Mouse (Mus musculus) forebrain, embryonic 11.5 days (tissue): ENCODE data around the gene Pycr1. TPM values are rescaled to one million over a fixed set of nuclear protein-coding genes. Genes with fewer than 3 reads are reported as not detected.

Source experiments
- ATAC-seq: fragments of 200-750 bp; cut with Nextera tagmentation; replicated peaks from 2 replicates; pipeline ENCODE4 v1.8.0; 2017; ENCODE audit warnings: moderate TSS enrichment; ENCODE audit not compliant: low FRiP score
- DNase-seq: peaks from one replicate; pipeline ENCODE4 v3.0.0-alpha.2; 2017; ENCODE audit warnings: low spot score
- H3K27ac ChIP-seq: fragments of 300-500 bp; sonication (generic); 2 replicates; pipeline ENCODE4 v1.5.1; 2014; ENCODE audit warnings: low read depth, low read length
- H3K27me3 ChIP-seq: fragments of 300-500 bp; sonication (generic); 2 replicates; pipeline ENCODE4 v1.6.1; 2014; ENCODE audit warnings: mild to moderate bottlenecking, low read length, mixed read lengths; ENCODE audit not compliant: control insufficient read depth, insufficient read depth
- H3K36me3 ChIP-seq: fragments of 300-500 bp; sonication (generic); 2 replicates; pipeline ENCODE4 v1.6.1; 2014; ENCODE audit warnings: mild to moderate bottlenecking, low read length, moderate library complexity, mixed read lengths; ENCODE audit not compliant: control insufficient read depth, insufficient read depth
- H3K4me1 ChIP-seq: fragments of 300-500 bp; sonication (generic); replicated peaks from 2 replicates; pipeline ENCODE4 v1.6.1; 2014; ENCODE audit warnings: low read length, mixed read lengths; ENCODE audit not compliant: control insufficient read depth, insufficient read depth
- H3K4me2 ChIP-seq: fragments of 300-500 bp; sonication (generic); 2 replicates; pipeline ENCODE4 v1.6.1; 2014; ENCODE audit warnings: low read depth, mild to moderate bottlenecking, low read length, moderate library complexity, mixed read lengths; ENCODE audit not compliant: severe bottlenecking
- H3K4me3 ChIP-seq: fragments of 300-500 bp; sonication (generic); 2 replicates; pipeline ENCODE4 v1.5.1; 2014; ENCODE audit warnings: low read depth, low read length
- H3K9ac ChIP-seq: fragments of 300-500 bp; sonication (generic); 2 replicates; pipeline ENCODE4 v1.6.1; 2014; ENCODE audit warnings: low read length
- H3K9me3 ChIP-seq: fragments of 300-500 bp; sonication (generic); 2 replicates; pipeline ENCODE4 v1.6.1; 2016; ENCODE audit warnings: low read length, mixed read lengths; ENCODE audit not compliant: control insufficient read depth
- WGBS: fragments of 180-500 bp; shearing (Covaris S2); extraction: QIAGEN DNeasy Blood & Tissue Kit; methylation state at CpG from one replicate; pipeline ENCODE4 v1.1.7; 2014; 5-methylcytosine and 5-hydroxymethylcytosine counted together
- polyA plus RNA-seq: library from polyadenylated mRNA; unstranded; fragments of >200 nt; fragmentation: Nextera tagmentation; extraction: Ambion mirVana; gene quantifications from 2 replicates; pipeline ENCODE4 v1.2.1, GENCODE M21; 2014

Pycr1 gene
- polyA plus RNA-seq, 1 experiment from 2014 or later, result 33.7 TPM

DNA sequence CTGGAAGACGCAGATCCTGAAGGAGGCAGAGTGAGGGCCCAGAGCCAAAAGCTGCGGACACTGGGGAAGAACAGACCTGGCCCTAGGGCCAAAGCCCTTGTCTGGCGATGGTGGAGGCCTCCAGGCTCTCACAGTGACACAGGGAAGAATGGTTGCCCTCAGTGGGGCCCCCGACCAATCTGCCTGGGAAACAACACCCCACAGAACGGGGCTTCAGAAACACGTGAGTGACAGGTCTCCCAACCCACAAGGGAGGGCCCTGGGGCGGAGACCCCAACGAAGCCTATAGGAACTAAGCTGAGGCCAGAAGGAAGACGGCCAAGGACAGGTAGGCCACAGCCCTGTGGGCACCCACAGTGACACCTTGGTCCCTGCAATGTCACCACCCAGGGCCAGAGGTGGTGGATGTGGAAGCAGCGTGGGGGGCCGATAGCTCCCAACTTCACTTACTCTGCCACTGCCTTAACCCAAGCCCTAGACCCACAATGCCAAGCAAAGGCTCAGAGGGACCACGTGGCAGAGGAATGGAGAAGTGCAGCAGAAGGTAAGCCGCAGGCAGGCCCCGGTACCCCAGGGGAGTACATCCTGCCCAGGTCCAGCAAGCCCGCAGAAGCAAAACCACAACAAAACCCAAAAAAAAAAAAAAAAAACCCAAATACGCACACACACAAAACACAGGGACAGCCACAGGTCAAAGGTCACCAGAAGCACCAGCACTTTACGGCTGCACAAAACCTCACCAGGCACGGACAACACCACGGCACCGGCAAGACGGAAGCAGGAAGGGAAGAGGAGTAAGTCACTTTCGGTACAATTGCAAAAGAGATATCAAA lies 15.9 kb downstream of the Pycr1 start:
- Histone ChIP-seq H3K36me3 (peaks cover 5% of the 10 kb centered on the region; the same call in 1 of the 2 replicates), H3K9ac (no peak overlapping the region), H3K4me3 (no peak overlapping the region), H3K9me3 (no peaks in the 10 kb centered on the region), H3K27ac (no peak overlapping the region), H3K4me1 (peaks cover 18% of the 10 kb centered on the region), H3K27me3 (no peaks in the 10 kb centered on the region; the same call in 1 of the 2 replicates), H3K4me2 (no peak overlapping the region)
- ATAC-seq (no peak), DNase-seq (no peak)
- 84% methylated on average over 22 of the region's 22 CpGs for WGBS

DNA sequence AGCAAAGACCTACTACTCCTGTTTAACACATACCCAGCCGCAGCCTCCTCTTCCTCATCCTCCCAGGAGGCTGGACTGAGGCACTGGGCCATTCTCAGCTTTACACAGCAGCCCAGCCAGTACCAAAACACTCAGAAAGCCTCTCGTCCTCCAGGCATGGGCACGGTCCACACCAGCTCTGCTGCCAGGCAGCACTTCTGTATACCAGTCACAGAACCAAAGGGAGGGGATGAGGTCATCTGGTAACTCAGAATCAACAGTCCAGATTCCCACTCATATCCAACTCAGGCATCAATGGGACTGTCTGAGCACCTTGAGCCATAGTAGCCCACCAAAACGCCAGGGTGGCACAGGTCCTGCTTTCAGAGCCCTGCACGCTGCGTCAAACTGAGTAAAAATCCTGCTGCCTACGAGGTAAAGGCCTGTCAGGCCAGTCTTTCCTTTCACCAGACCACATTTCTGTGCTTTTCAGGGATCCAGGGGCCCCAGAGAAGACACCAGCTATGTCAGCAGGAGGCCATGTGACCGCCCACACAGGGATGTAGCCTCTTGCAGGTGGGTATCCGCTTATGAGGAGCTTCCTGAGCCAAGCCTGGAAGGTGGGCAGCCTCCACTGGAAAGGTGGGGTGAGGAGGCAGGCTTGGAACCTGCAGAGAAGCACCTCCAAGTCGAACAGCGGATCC lies 16.6 kb downstream of the Pycr1 start:
- Histone ChIP-seq H3K4me2 (no peak overlapping the region), H3K4me1 (peaks cover 14% of the 10 kb centered on the region), H3K9me3 (no peaks in the 10 kb centered on the region), H3K36me3 (peaks cover 5% of the 10 kb centered on the region; the same call in 1 of the 2 replicates), H3K27ac (no peak overlapping the region), H3K4me3 (no peak overlapping the region), H3K27me3 (no peaks in the 10 kb centered on the region; the same call in 1 of the 2 replicates), H3K9ac (no peak overlapping the region)
- DNase-seq, result no peak
- 89% methylated on average over 11 of the region's 11 CpGs for WGBS
- no peak for ATAC-seq

DNA sequence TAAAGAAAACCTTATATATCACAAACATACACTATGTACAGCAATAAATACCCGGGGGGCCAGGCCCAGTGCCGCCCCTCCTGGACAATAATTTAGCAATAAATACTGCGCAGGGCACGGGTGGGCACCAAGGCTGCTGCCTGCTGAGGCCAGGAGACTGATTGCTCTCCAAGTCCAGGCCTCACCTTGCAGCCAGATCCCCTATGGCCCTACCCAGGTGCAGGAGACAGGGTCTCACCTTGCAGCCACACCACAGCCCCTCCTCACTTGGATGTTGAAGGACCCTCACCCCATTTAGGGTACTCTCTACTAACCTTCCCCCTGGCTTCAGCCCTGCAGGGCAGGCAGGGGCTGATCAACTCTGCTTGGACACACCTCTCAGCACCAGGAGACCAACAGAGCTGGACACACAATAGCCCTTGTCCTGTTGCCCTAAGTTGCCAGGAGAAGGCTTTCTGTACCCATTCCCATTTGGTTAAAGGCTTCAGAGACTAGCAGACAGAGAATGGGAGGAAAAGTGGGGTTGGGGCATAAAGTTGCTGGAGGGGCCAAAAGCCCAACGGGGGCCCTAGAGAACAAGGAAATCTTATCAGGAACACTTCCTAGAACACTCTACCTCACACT lies 18.3 kb downstream of the Pycr1 start, which contains the start of gene Sirt7:
TSS of gene Sirt7 (minus strand) at position 89 of the 624 bp plus-strand sequence.
- DNase-seq (peak; percentile 50), ATAC-seq (peak; percentile 55)
- peaks cover 8% of the 10 kb centered on the region; the same call in 1 of the 2 replicates for H3K36me3 ChIP-seq
- peak within 1 kb of the TSS; percentile 63 for H3K27ac ChIP-seq
- WGBS, result 26% methylated on average over 5 of the region's 5 CpGs
- H3K27me3 ChIP-seq, result no peaks in the 10 kb centered on the region
- peak within 1 kb of the TSS; percentile 97 for H3K4me3 ChIP-seq
- no peaks in the 10 kb centered on the region for H3K9me3 ChIP-seq
- peaks cover 4% of the 10 kb centered on the region for H3K4me1 ChIP-seq
- H3K4me2 ChIP-seq, result peak within 1 kb of the TSS; percentile 94
- peak within 1 kb of the TSS; percentile 74 for H3K9ac ChIP-seq

DNA sequence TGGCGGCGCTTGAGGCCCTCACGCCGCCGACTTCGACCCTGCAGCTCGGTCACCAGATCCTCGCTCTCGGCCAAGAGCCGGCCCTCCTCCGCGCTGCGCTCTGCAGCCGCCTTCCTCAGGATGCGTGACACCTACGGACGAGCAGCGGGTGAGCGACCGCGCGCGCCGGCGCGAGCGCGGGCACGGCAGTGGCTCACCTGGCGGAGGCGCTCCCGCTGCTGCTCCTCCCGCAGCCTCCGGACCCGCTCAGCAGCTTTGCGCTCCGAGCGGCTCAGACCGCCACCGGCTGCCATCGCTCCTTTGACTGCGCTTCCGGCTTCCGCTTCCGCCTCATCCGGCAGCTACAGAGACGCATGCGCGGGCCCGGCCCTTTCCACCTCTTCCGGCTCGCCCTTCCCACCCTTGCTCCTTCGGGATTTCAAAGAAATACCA lies 18.9 kb downstream of the Pycr1 start:
- H3K4me1 ChIP-seq, result peaks cover 2% of the 10 kb centered on the region; the same call in 1 of the 2 replicates
- H3K27me3 ChIP-seq, result no peaks in the 10 kb centered on the region
- peak overlapping the region; percentile 94 for H3K4me2 ChIP-seq
- H3K9me3 ChIP-seq, result no peaks in the 10 kb centered on the region
- ATAC-seq (peak; percentile 79), DNase-seq (peak; percentile 91)
- peak overlapping the region; percentile 74 for H3K9ac ChIP-seq
- peak overlapping the region; percentile 63 for H3K27ac ChIP-seq
- WGBS, result under 1% methylated on average over 51 of the region's 53 CpGs
- H3K4me3 ChIP-seq, result peak overlapping the region; percentile 97
- H3K36me3 ChIP-seq, result peaks cover 8% of the 10 kb centered on the region; the same call in 1 of the 2 replicates

DNA sequence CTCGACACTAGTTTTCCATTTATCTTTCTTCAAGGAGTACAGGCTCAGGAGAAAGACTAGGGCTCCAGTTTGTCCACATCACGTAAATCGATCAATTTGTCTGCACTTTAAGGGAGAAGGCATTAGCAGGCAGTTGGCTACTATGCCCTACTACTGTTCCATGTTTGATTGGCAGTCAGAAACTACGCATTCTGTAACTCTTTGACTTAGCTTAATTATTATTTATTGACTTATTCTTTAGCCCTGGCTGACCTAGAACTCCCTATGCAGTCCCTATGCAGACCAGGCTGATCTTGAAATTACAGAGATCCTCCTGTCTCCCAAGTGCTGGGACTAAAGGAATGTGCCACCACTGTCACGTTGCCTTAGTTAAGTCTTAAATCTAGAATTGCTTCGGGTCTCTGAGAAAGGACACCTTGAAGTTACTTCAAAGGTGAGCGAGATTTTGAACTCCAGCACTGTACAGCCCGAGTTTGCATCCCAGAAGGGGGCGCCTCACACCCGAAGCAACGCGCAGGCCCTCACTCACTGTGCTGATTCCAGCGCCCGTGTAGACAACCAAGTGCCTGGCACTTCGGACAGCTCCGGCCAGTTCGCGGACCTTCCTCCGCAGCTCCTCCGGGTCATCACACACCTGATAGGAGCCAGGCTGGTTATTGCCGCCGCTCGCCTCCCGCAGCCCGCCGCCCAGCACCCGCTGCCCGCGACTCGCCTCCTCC lies 19.4 kb downstream of the Pycr1 start:
- peak; percentile 70 for ATAC-seq
- 14% methylated on average over 28 of the region's 30 CpGs for WGBS

DNA sequence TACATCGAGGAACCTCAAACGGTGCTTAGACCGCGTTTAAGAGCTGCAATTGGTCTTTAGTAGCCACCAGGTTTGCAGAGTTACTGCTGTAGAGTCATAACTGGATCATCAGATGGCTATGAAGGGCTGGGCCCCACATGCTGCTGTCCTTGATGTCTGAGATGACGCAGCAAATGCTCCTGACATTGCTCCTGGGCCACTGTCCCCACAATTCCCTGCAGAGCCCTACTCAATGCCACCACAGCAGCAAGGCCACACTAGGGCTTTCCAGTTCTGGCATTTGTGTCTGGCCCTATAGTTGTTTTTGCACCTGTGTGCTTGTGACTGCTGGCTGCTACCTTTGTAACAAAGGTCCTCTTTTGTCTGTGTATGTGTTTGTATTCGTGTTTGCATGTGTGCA lies 20.8 kb downstream of the Pycr1 start:
- no peak overlapping the region for H3K4me3 ChIP-seq
- H3K27ac ChIP-seq, result no peak overlapping the region
- H3K27me3 ChIP-seq, result no peaks in the 10 kb centered on the region
- WGBS, result 90% methylated on average over 6 of the region's 6 CpGs
- no peak overlapping the region for H3K4me2 ChIP-seq
- peaks cover 3% of the 10 kb centered on the region; the same call in 1 of the 2 replicates for H3K36me3 ChIP-seq
- H3K9ac ChIP-seq, result no peak overlapping the region
- ATAC-seq (no peak), DNase-seq (no peak)
- H3K4me1 ChIP-seq, result no peaks in the 10 kb centered on the region; the same call in 1 of the 2 replicates
- H3K9me3 ChIP-seq, result no peaks in the 10 kb centered on the region

More for the DNA sequence above, 19.4 kb downstream of the Pycr1 start:
- DNase-seq, result peak; percentile 72
- H3K4me3 ChIP-seq, result peak overlapping the region; percentile 97
- H3K4me2 ChIP-seq, result peak overlapping the region; percentile 94
- peak overlapping the region; percentile 74 for H3K9ac ChIP-seq
- peaks cover 4% of the 10 kb centered on the region; the same call in 1 of the 2 replicates for H3K36me3 ChIP-seq
- no peaks in the 10 kb centered on the region; the same call in 1 of the 2 replicates for H3K4me1 ChIP-seq
- peak overlapping the region; percentile 63; the same call in 1 of the 2 replicates for H3K27ac ChIP-seq
- no peaks in the 10 kb centered on the region for H3K27me3 ChIP-seq
- no peaks in the 10 kb centered on the region for H3K9me3 ChIP-seq

DNA sequence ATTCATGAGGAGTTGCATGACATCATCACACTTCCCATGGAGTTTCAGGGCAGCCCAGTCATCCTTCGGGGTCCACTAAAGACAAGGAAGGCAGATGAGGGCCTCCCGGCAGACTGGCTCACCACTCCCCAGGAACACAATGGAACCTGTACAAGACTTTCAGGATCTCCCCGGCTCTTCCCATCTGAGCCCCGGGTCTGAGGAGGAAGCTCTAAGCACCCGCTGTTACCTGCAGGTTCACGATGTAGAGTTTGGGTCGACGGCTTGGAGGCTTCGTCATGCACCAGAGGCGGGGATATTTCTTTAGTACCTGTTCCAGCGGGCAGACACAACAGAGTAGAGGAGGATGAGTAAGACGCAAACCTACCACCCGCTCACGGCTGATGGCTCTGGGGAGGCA lies 23.4 kb downstream of the Pycr1 start:
- Histone ChIP-seq H3K9ac (no peak overlapping the region), H3K27me3 (no peaks in the 10 kb centered on the region), H3K4me1 (peaks cover 11% of the 10 kb centered on the region; the same call in 1 of the 2 replicates), H3K27ac (no peak overlapping the region), H3K36me3 (peaks cover 3% of the 10 kb centered on the region; the same call in 1 of the 2 replicates), H3K9me3 (no peaks in the 10 kb centered on the region), H3K4me3 (no peak overlapping the region), H3K4me2 (no peak overlapping the region)
- ATAC-seq (no peak), DNase-seq (no peak)
- WGBS, result 94% methylated on average over 14 of the region's 14 CpGs
